In the genomic region with DNA sequence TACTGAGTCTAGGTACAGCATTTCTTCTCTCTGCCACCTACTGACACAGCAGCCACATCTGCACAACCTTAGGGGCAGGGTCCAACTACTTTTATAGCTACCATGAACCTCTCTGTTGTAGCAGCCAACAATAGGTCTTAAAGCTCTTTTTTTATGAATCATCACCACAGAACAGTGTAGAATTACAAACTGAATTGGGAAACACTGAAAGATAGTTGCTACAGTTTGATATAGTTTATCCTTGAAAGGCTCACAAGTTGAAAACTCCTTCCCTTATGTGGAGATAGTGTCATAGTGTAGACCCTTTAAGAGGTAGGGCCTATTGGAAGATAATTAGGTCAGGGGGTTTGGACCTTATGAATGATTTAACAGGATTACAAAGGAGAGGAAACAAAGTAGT, we compare ENCODE assay signal across 30 mouse cellular contexts.
"Had no signal": no experiment of that assay in that cellular context is flagged by ENCODE, and none has a peak within 500 bp of the region (broad histone marks: within the 10 kb centered on the region; RNA-seq: fewer than 3 reads in every experiment).

No protein-coding gene starts in this region.

- H3K4me3 ChIP-seq: left cerebral cortex, adult 2 months; limb, embryonic 10.5 days; limb, embryonic 12.5 days; limb, embryonic 13.5 days; limb, embryonic 15.5 days; liver, embryonic 12.5 days; liver, embryonic 13.5 days; liver, embryonic 15.5 days; lung, embryonic 15.5 days; megakaryocyte, embryonic 14.5 days; midbrain, embryonic 10.5 days; midbrain, embryonic 12.5 days; midbrain, embryonic 13.5 days; midbrain, embryonic 15.5 days; neural tube, embryonic 12.5 days had no signal

- DNase-seq: left cerebral cortex, postnatal 4 days; liver; liver, embryonic 13.5 days; liver, postnatal 0 days; lung, adult 18-20 months; lung, adult 2 months; lung, embryonic 14.5 days; lung, postnatal 10 days; lung, postnatal 14 days; lung, postnatal 36 days; lung, postnatal 4 days; midbrain, embryonic 14.5 days had no signal

- H3K4me2 ChIP-seq: limb, embryonic 12.5 days; limb, embryonic 13.5 days; limb, embryonic 15.5 days; liver, embryonic 11.5 days; liver, embryonic 12.5 days; liver, embryonic 13.5 days; liver, embryonic 15.5 days; lung, embryonic 14.5 days; lung, embryonic 15.5 days; midbrain, embryonic 11.5 days; midbrain, embryonic 12.5 days; midbrain, embryonic 13.5 days; midbrain, embryonic 15.5 days; neural tube, embryonic 12.5 days had no signal

- H3K27me3 ChIP-seq: limb, embryonic 12.5 days; limb, embryonic 13.5 days; limb, embryonic 15.5 days; liver, embryonic 12.5 days; liver, embryonic 13.5 days; liver, embryonic 15.5 days; lung, embryonic 15.5 days; megakaryocyte, embryonic 14.5 days; midbrain, embryonic 12.5 days; midbrain, embryonic 13.5 days; midbrain, embryonic 15.5 days; neural tube, embryonic 12.5 days had no signal

- ATAC-seq: liver, embryonic 12.5 days; liver, postnatal 0 days; lung, postnatal 0 days; midbrain, embryonic 13.5 days; midbrain, embryonic 15.5 days; midbrain, embryonic 16.5 days had no signal

- H3K36me3 ChIP-seq: limb, embryonic 10.5 days; limb, embryonic 12.5 days; limb, embryonic 13.5 days; limb, embryonic 15.5 days; liver, embryonic 12.5 days; liver, embryonic 13.5 days; liver, embryonic 15.5 days; lung, embryonic 15.5 days; midbrain, embryonic 10.5 days; midbrain, embryonic 12.5 days; midbrain, embryonic 13.5 days; midbrain, embryonic 15.5 days; neural tube, embryonic 12.5 days had no signal
